Mouse (Mus musculus) liver, embryonic 14.5 days (tissue): ENCODE data around the gene Rab14.

Source experiments
- CTCF ChIP-seq: IDR thresholded peaks from 2 replicates; pipeline ENCODE4 v1.5.1; 2016; ENCODE audit warnings: antibody characterized with exemption, low read depth, control low read depth
- EP300 ChIP-seq: IDR thresholded peaks from 2 replicates; pipeline ENCODE4 v1.6.1; 2016; ENCODE audit warnings: antibody characterized with exemption, low read depth

- TF ChIP-seq CTCF: peak; percentile 94
- no peak for TF ChIP-seq EP300
Observed at GRCm38 (mm10) chr2:35214881-35215358, 14.0 kb upstream of the Rab14 start.
